Mouse (Mus musculus): ENCODE data around the gene Ly9. TPM values are rescaled to one million over a fixed set of nuclear protein-coding genes. Genes with fewer than 3 reads are reported as not detected.

The Ly9 gene
- 1.8 TPM for polyA plus RNA-seq (2014; fragmentation: Illumina TruSeq; extraction: RNeasy Lipid Tissue Mini Kit (QIAGEN cat#74804); ENCODE audit: low read depth, low replicate concordance)

GRCm38 (mm10) chr1:171607176-171607575 is at the start of gene Ly9:
Ly9 (minus strand) TSS chr1:171607410.

GRCm38 (mm10) chr1:171652734-171653133 is 45.5 kb upstream of the Ly9 start, which contains the start of gene Slamf7:
Slamf7 (minus strand) TSS chr1:171653035.

GRCm38 (mm10) chr1:171558898-171559297 is 48.3 kb downstream of the Ly9 start, which contains the start of gene Cd244a:
Cd244a (plus strand) TSS chr1:171559193.

Other genes starting within 250 kb of the Ly9 start
- not detected for gene Klhdc9, start 246.6 kb downstream of the Ly9 start, polyA plus RNA-seq (2014; fragmentation: Illumina TruSeq; extraction: RNeasy Lipid Tissue Mini Kit (QIAGEN cat#74804); ENCODE audit: low read depth, low replicate concordance)
- not detected for gene Nectin4, start 237.3 kb downstream of the Ly9 start, polyA plus RNA-seq (2014; fragmentation: Illumina TruSeq; extraction: RNeasy Lipid Tissue Mini Kit (QIAGEN cat#74804); ENCODE audit: low read depth, low replicate concordance)
- 1.6 TPM for gene Arhgap30, start 218.5 kb downstream of the Ly9 start, polyA plus RNA-seq (2014; fragmentation: Illumina TruSeq; extraction: RNeasy Lipid Tissue Mini Kit (QIAGEN cat#74804); ENCODE audit: low read depth, low replicate concordance)
- 2.3 TPM for gene Usf1, start 196.1 kb downstream of the Ly9 start, polyA plus RNA-seq (2014; fragmentation: Illumina TruSeq; extraction: RNeasy Lipid Tissue Mini Kit (QIAGEN cat#74804); ENCODE audit: low read depth, low replicate concordance)
- gene Tstd1, start 188.5 kb downstream of the Ly9 start, polyA plus RNA-seq (2014; fragmentation: Illumina TruSeq; extraction: RNeasy Lipid Tissue Mini Kit (QIAGEN cat#74804); ENCODE audit: low read depth, low replicate concordance) = 10.0 TPM
- 33.1 TPM for gene F11r, start 169.9 kb downstream of the Ly9 start, polyA plus RNA-seq (2014; fragmentation: Illumina TruSeq; extraction: RNeasy Lipid Tissue Mini Kit (QIAGEN cat#74804); ENCODE audit: low read depth, low replicate concordance)
- gene Alyref2, start 103.9 kb downstream of the Ly9 start, polyA plus RNA-seq (2014; fragmentation: Illumina TruSeq; extraction: RNeasy Lipid Tissue Mini Kit (QIAGEN cat#74804); ENCODE audit: low read depth, low replicate concordance) = 1.1 TPM
- gene Itln1, start 72.1 kb downstream of the Ly9 start, polyA plus RNA-seq (2014; fragmentation: Illumina TruSeq; extraction: RNeasy Lipid Tissue Mini Kit (QIAGEN cat#74804); ENCODE audit: low read depth, low replicate concordance) = not detected
- gene Cd244a, start 48.2 kb downstream of the Ly9 start, polyA plus RNA-seq (2014; fragmentation: Illumina TruSeq; extraction: RNeasy Lipid Tissue Mini Kit (QIAGEN cat#74804); ENCODE audit: low read depth, low replicate concordance) = not detected
- gene Slamf7, start 45.6 kb upstream of the Ly9 start, polyA plus RNA-seq (2014; fragmentation: Illumina TruSeq; extraction: RNeasy Lipid Tissue Mini Kit (QIAGEN cat#74804); ENCODE audit: low read depth, low replicate concordance) = 0.42 TPM
- gene Cd48, start 74.6 kb upstream of the Ly9 start, polyA plus RNA-seq (2014; fragmentation: Illumina TruSeq; extraction: RNeasy Lipid Tissue Mini Kit (QIAGEN cat#74804); ENCODE audit: low read depth, low replicate concordance) = 6.4 TPM
- not detected for gene Slamf1, start 159.7 kb upstream of the Ly9 start, polyA plus RNA-seq (2014; fragmentation: Illumina TruSeq; extraction: RNeasy Lipid Tissue Mini Kit (QIAGEN cat#74804); ENCODE audit: low read depth, low replicate concordance)
- gene Cd84, start 232.3 kb upstream of the Ly9 start, polyA plus RNA-seq (2014; fragmentation: Illumina TruSeq; extraction: RNeasy Lipid Tissue Mini Kit (QIAGEN cat#74804); ENCODE audit: low read depth, low replicate concordance) = 10.8 TPM

Measured in liver, adult 10 weeks (tissue).